ENCODE assay signal across 1 mouse cellular context in the genomic region with DNA sequence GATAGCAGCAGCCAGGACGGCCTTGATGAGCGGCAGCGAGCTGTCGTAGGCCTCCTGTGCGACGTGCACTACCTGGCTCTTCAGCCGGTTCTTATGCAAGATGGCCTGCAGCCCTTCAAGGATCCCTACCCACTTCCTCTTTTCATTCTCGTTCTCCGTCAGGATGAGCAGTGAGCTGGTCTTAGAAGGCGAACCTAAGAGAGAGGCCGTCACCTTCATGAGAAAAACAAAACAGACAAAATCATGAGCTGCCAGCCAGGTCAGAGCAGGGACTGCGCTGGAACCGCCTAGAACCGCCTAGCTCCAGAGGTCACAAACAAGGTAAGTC.
TF ChIP-seq lines count a peak whose summit lies in the region.

No protein-coding gene starts in this region.

TF ChIP-seq in CH12.LX, 34 proteins besides CTCF, POLR2A, EP300 and RAD21 (continued from another document):
- TF ChIP-seq E2F4 (IDR thresholded peaks at IDR 0.05; ENCODE audit: insufficient replicate concordance, low read depth, low read length) (no peak), JUN (IDR thresholded peaks at IDR 0.05; ENCODE audit: insufficient read depth, low read depth, low read length) (peak; percentile 49), POLR2AphosphoS2 (IDR thresholded peaks at IDR 0.05; ENCODE audit: low read depth, low read length) (no peak)
